Comparison of ENCODE assay signal across 9 mouse cellular contexts in genomic region chr8:3348142-3348823, GRCm38 (mm10). TPM values are rescaled to one million over a fixed set of nuclear protein-coding genes. Genes with fewer than 3 reads are reported as not detected.
A peak's percentile ranks its signal among the peaks of the same experiment; 100 is the strongest.
DNase-seq lines count a peak whose midpoint lies in the region; ATAC-seq and TF ChIP-seq lines count a peak whose summit lies in the region.
"Had no signal": no experiment of that assay in that cellular context is flagged by ENCODE, and none has a peak within 500 bp of the region (broad histone marks: within the 10 kb centered on the region; RNA-seq: fewer than 3 reads in every experiment).

No protein-coding gene starts in this region.

- H3K27ac ChIP-seq in hindbrain, embryonic 15.5 days (replicated peaks), result no peak overlapping the region
- no peak overlapping the region for H3K27ac ChIP-seq in hindbrain, embryonic 12.5 days
- H3K27ac ChIP-seq in spleen, adult 2 months (ENCODE audit: insufficient read depth, low read length), result peak overlapping the region; percentile 21; the same call in 1 of the 2 replicates
- no peak overlapping the region for H3K27ac ChIP-seq in liver, embryonic 14.5 days
- H3K27ac ChIP-seq: liver, embryonic 15.5 days had no signal

- H3K27me3 ChIP-seq in hindbrain, embryonic 15.5 days, result no peaks in the 10 kb centered on the region
- H3K27me3 ChIP-seq in hindbrain, embryonic 12.5 days, result no peaks in the 10 kb centered on the region
- no peaks in the 10 kb centered on the region for H3K27me3 ChIP-seq in spleen, adult 2 months (ENCODE audit: control insufficient read depth, insufficient read depth, low read length)
- H3K27me3 ChIP-seq in liver, embryonic 14.5 days (ENCODE audit: control insufficient read depth, insufficient read depth, low read length), result no peaks in the 10 kb centered on the region
- H3K27me3 ChIP-seq: liver, embryonic 15.5 days had no signal

- TF ChIP-seq POLR2A in spleen, adult 2 months (IDR thresholded peaks at IDR 0.05; ENCODE audit: low read depth, low read length), result no peak

- H3K36me3 ChIP-seq in hindbrain, embryonic 15.5 days, result no peaks in the 10 kb centered on the region
- no peaks in the 10 kb centered on the region for H3K36me3 ChIP-seq in hindbrain, embryonic 12.5 days
- H3K36me3 ChIP-seq in spleen, adult 2 months (ENCODE audit: control insufficient read depth, insufficient read depth, low read length), result no peaks in the 10 kb centered on the region
- H3K36me3 ChIP-seq in liver, embryonic 14.5 days (replicated peaks; ENCODE audit: control insufficient read depth, insufficient read depth, low read depth), result no peaks in the 10 kb centered on the region
- H3K36me3 ChIP-seq: liver, embryonic 15.5 days had no signal

- ATAC-seq in hindbrain, embryonic 15.5 days (ENCODE audit: low FRiP score, low read depth), result 0 out of 2 replicates have a peak, but pooled peaks have one; percentile 45
- no peak for ATAC-seq in hindbrain, embryonic 12.5 days (ENCODE audit: low FRiP score)
- ATAC-seq in liver, embryonic 14.5 days (ENCODE audit: insufficient read depth), result peak; percentile 59; the same call in 1 of the 2 replicates
- ATAC-seq in CD4-positive, CD25-positive, alpha-beta regulatory T cell, adult 4 months, result no peak

- no peak for TF ChIP-seq CTCF in spleen, adult 2 months (IDR thresholded peaks at IDR 0.05; ENCODE audit: extremely low read depth, insufficient read depth, insufficient read length, insufficient replicate concordance)
- TF ChIP-seq CTCF in liver, embryonic 14.5 days (IDR thresholded peaks at IDR 0.05; ENCODE audit: low read depth), result peak; percentile 10; the same call in 1 of the 2 replicates

- no peaks in the 10 kb centered on the region for H3K9me3 ChIP-seq in hindbrain, embryonic 15.5 days
- H3K9me3 ChIP-seq in hindbrain, embryonic 12.5 days (replicated peaks), result no peaks in the 10 kb centered on the region
- no peaks in the 10 kb centered on the region for H3K9me3 ChIP-seq in liver, embryonic 14.5 days (ENCODE audit: control insufficient read depth, low read length)
- H3K9me3 ChIP-seq: liver, embryonic 15.5 days had no signal

- DNase-seq in spleen, adult 2 months (ENCODE audit: low read depth in 1 of 2, low spot score in 2 of 2), result no peak
- no peak for DNase-seq in spleen, adult 18-20 months
- DNase-seq in liver, embryonic 14.5 days (ENCODE audit: low read depth in 3 of 3, low spot score in 3 of 3), result no peak
- DNase-seq in urinary bladder, postnatal 14 days (ENCODE audit: low spot score), result no peak
- no peak for DNase-seq in layer of hippocampus, adult 11-12 months (ENCODE audit: low spot score)

- no peak overlapping the region for H3K4me3 ChIP-seq in hindbrain, embryonic 15.5 days
- no peak overlapping the region for H3K4me3 ChIP-seq in hindbrain, embryonic 12.5 days
- H3K4me3 ChIP-seq in spleen, adult 2 months (ENCODE audit: extremely low read depth, insufficient read depth, insufficient read length), result no peak overlapping the region
- no peak overlapping the region for H3K4me3 ChIP-seq in liver, embryonic 14.5 days (ENCODE audit: insufficient read depth in 1 of 2, low read depth in 2 of 2, low read length in 2 of 2)
- H3K4me3 ChIP-seq: liver, embryonic 15.5 days had no signal

- no peak overlapping the region for H3K4me2 ChIP-seq in hindbrain, embryonic 15.5 days
- H3K4me2 ChIP-seq in hindbrain, embryonic 12.5 days (replicated peaks), result no peak overlapping the region
- H3K4me2 ChIP-seq in liver, embryonic 14.5 days (ENCODE audit: low read depth), result no peak overlapping the region
- H3K4me2 ChIP-seq: liver, embryonic 15.5 days had no signal

- H3K4me1 ChIP-seq in hindbrain, embryonic 15.5 days (replicated peaks), result no peaks in the 10 kb centered on the region
- no peaks in the 10 kb centered on the region for H3K4me1 ChIP-seq in hindbrain, embryonic 12.5 days
- peaks cover 8% of the 10 kb centered on the region; the same call in 1 of the 2 replicates for H3K4me1 ChIP-seq in spleen, adult 2 months (ENCODE audit: control insufficient read depth, insufficient read depth, insufficient read length)
- peaks cover 0 to 13% of the 10 kb centered on the region in 2 experiments; a peak in 2 of 4 replicates for H3K4me1 ChIP-seq in liver, embryonic 14.5 days (replicated peaks; ENCODE audit: control insufficient read depth in 2 of 2, insufficient read depth in 2 of 2, low read length in 1 of 2)

- H3K9ac ChIP-seq in hindbrain, embryonic 15.5 days, result no peak overlapping the region
- no peak overlapping the region for H3K9ac ChIP-seq in hindbrain, embryonic 12.5 days
- H3K9ac ChIP-seq in liver, embryonic 14.5 days (replicated peaks), result no peak overlapping the region
- H3K9ac ChIP-seq: liver, embryonic 15.5 days had no signal

- TF ChIP-seq EP300 in liver, embryonic 14.5 days (IDR thresholded peaks at IDR 0.05; ENCODE audit: low read depth), result no peak

- 52% methylated on average over 13 of the region's 13 CpGs for WGBS in hindbrain, embryonic 15.5 days
- WGBS in hindbrain, embryonic 12.5 days, result 54% methylated on average over 13 of the region's 13 CpGs
- WGBS in spleen, adult 2 months, result 51% methylated on average over 13 of the region's 13 CpGs
- WGBS in liver, embryonic 14.5 days (ENCODE audit: insufficient replicate concordance), result 34% methylated on average over 13 of the region's 13 CpGs

RNA-seq across cellular contexts. Expression of gene A430078G23Rik, which starts 4.9 kb away (rescaled TPM):
- polyA plus RNA-seq in hindbrain, embryonic 15.5 days (2015; fragmentation: Nextera tagmentation; extraction: Ambion mirVana), result not detected in 2 replicates
- not detected in 2 replicates for polyA plus RNA-seq in hindbrain, embryonic 12.5 days (2016; fragmentation: Nextera tagmentation; extraction: Ambion mirVana)
- polyA plus RNA-seq in spleen, adult 2 months (2012; rRNA removed), result 28.3 and 28.6 TPM in 2 replicates
- 0.31 and 0.33 TPM in 2 replicates for polyA plus RNA-seq in liver, embryonic 14.5 days (2012; rRNA removed)
- 0.36 and 0.85 TPM in 2 replicates for polyA plus RNA-seq in liver, embryonic 14.5 days (2014; fragmentation: Nextera tagmentation; extraction: Ambion mirVana)
- polyA plus RNA-seq in CD4-positive, CD25-positive, alpha-beta regulatory T cell, adult 4 months (2017; shearing (Covaris generic)), result 10 to 100 TPM; 38.2 to 52.0 TPM

RNA-seq across cellular contexts. Expression of gene Arhgef18, which starts 44.5 kb away (rescaled TPM):
- 10.3 and 11.5 TPM in 2 replicates for polyA plus RNA-seq in hindbrain, embryonic 15.5 days (2015; fragmentation: Nextera tagmentation; extraction: Ambion mirVana)
- polyA plus RNA-seq in hindbrain, embryonic 12.5 days (2016; fragmentation: Nextera tagmentation; extraction: Ambion mirVana), result 13.7 and 15.6 TPM in 2 replicates
- polyA plus RNA-seq in spleen, adult 2 months (2012; rRNA removed), result 104 and 165 TPM in 2 replicates
- 3.4 and 3.6 TPM in 2 replicates for polyA plus RNA-seq in liver, embryonic 14.5 days (2012; rRNA removed)
- polyA plus RNA-seq in liver, embryonic 14.5 days (2014; fragmentation: Nextera tagmentation; extraction: Ambion mirVana), result 2.0 and 2.5 TPM in 2 replicates
- polyA plus RNA-seq in CD4-positive, CD25-positive, alpha-beta regulatory T cell, adult 4 months (2017; shearing (Covaris generic)), result 10 to 100 TPM; 27.6 to 35.8 TPM

Comparison
In these comparisons a context has a peak if more than half of its experiments do, and no peak if none do; other contexts are left out.
1. ATAC-seq: peak in hindbrain, embryonic 15.5 days (single experiment) and liver, embryonic 14.5 days (single experiment); none in hindbrain, embryonic 12.5 days (single experiment) and CD4-positive, CD25-positive, alpha-beta regulatory T cell, adult 4 months (single experiment).
2. RNA of gene A430078G23Rik, which starts 4.9 kb away (polyA plus RNA-seq): 38.2 to 52.0 TPM in CD4-positive, CD25-positive, alpha-beta regulatory T cell, adult 4 months and 28.3 to 28.6 TPM in spleen, adult 2 months; 0.31 to 0.85 TPM in liver, embryonic 14.5 days, not detected in hindbrain, embryonic 12.5 days and not detected in hindbrain, embryonic 15.5 days; every median in the first group is over 10 times any median in the second.